Mouse (Mus musculus) hindbrain, embryonic 10.5 days (tissue): ENCODE measurements around the gene Vps16. TPM values are rescaled to one million over a fixed set of nuclear protein-coding genes. Genes with fewer than 3 reads are reported as not detected.
A peak's percentile ranks its signal among the peaks of the same experiment; 100 is the strongest.

Source experiments
- DNase-seq: peaks from one replicate; pipeline ENCODE4 v3.0.0-alpha.2; 2017; ENCODE audit warnings: low spot score
- H3K27ac ChIP-seq: fragments of 300-500 bp; sonication (generic); 2 replicates; pipeline ENCODE4 v1.5.1; 2016; ENCODE audit warnings: mild to moderate bottlenecking, moderate library complexity
- H3K27me3 ChIP-seq: fragments of 300-500 bp; sonication (generic); 2 replicates; pipeline ENCODE4 v1.6.1; 2016; ENCODE audit warnings: mild to moderate bottlenecking; ENCODE audit not compliant: poor library complexity, insufficient read depth, severe bottlenecking
- H3K36me3 ChIP-seq: fragments of 300-500 bp; sonication (generic); 2 replicates; pipeline ENCODE4 v1.6.1; 2016; ENCODE audit warnings: mild to moderate bottlenecking, moderate library complexity
- H3K4me1 ChIP-seq: fragments of 300-500 bp; sonication (generic); replicated peaks from 2 replicates; pipeline ENCODE4 v1.6.1; 2016; ENCODE audit warnings: mild to moderate bottlenecking
- H3K4me3 ChIP-seq: fragments of 300-500 bp; sonication (generic); 2 replicates; pipeline ENCODE4 v1.5.1; 2016; ENCODE audit warnings: mild to moderate bottlenecking, moderate library complexity
- H3K9me3 ChIP-seq: fragments of 300-500 bp; sonication (generic); 2 replicates; pipeline ENCODE4 v1.6.1; 2016; ENCODE audit warnings: mild to moderate bottlenecking, moderate library complexity
- WGBS: fragments of 180-500 bp; shearing (Covaris S2); methylation state at CpG from one replicate; pipeline ENCODE4 v1.1.7; 2016; 5-methylcytosine and 5-hydroxymethylcytosine counted together
- polyA plus RNA-seq: library from polyadenylated mRNA; unstranded; fragments of >200 nt; fragmentation: Nextera tagmentation; extraction: Ambion mirVana; gene quantifications from 2 replicates; pipeline ENCODE4 v1.2.1, GENCODE M21; 2016

Gene Vps16
- polyA plus RNA-seq, 1 experiment from 2014 or later = 120 TPM

DNA sequence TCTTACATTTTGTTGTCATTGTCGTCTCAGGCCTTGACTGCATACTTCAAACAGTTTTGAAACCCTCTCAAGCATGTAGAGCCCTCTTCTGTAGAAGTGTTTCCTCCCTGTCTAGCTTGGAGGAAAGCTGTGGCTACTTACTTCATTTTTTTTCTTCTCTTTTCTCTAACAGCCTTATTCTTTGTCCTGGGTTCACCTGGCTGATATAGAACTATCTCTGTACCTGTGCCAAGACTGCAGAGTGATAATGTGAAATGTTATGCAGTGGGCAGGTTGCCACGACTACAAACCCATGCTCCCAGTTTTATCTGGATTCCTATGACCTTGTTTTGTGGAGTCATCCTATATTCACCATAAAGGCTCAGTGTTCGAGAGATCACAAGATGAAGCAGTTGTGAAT, 6.3 kb downstream of the Vps16 start:
- H3K4me1 ChIP-seq = peaks cover 7% of the 10 kb centered on the region; the same call in 1 of the 2 replicates
- no peaks in the 10 kb centered on the region for H3K27me3 ChIP-seq
- H3K27ac ChIP-seq = no peak overlapping the region
- WGBS = 83% methylated on average over 3 of the region's 3 CpGs
- DNase-seq = no peak
- peaks cover 42% of the 10 kb centered on the region for H3K36me3 ChIP-seq
- no peak overlapping the region for H3K4me3 ChIP-seq
- no peaks in the 10 kb centered on the region for H3K9me3 ChIP-seq

DNA sequence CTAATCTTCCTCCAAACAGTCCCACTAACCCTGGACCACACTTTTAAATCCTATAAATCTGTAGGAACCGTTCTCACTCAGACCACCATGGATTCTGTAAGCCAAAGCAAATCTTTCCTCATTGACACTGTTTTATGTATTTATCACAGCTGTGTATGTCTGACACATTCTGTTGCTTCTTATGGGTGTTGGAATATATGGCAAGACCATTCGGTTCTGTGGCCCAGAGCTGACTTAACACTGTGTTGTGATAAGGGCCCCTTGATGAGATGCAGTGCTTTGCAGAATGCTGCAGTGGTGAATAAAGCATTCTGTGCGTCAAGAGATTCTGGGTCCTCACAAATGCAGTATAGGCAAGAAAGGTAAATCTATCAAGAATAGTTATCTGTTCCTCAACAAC, 8.0 kb downstream of the Vps16 start:
- 92% methylated on average over 3 of the region's 3 CpGs for WGBS
- peaks cover 42% of the 10 kb centered on the region for H3K36me3 ChIP-seq

DNA sequence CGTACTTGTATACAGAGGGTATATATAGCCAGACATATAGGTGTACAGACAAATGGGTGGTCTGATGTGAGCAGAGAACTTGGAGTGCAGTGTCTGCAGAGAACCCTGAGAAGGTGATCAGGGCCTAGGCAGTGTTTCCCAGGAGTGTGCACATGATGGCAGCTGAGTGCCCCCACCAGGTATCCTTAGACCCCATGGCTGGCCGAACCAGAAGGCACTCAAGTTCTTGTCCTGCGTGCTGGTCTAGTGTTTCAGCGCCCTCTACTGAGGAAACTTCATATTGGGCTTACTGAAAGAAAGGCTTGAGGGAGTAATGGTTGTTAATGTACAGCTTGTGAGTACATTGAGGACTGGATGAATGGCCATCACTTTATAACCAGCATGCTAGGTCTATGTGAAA, 9.0 kb downstream of the Vps16 start:
- Histone ChIP-seq H3K4me1 (0 out of 2 replicates have a peak, but pooled peaks cover 3% of the 10 kb centered on the region), H3K9me3 (no peaks in the 10 kb centered on the region), H3K36me3 (peaks cover 46% of the 10 kb centered on the region), H3K27ac (no peak overlapping the region), H3K4me3 (no peak overlapping the region), H3K27me3 (no peaks in the 10 kb centered on the region)
- WGBS = 28% methylated on average over 4 of the region's 4 CpGs
- peak; percentile 43 for DNase-seq

More for the DNA sequence above, 8.0 kb downstream of the Vps16 start:
- 0 out of 2 replicates have a peak, but pooled peaks cover 3% of the 10 kb centered on the region for H3K4me1 ChIP-seq
- H3K9me3 ChIP-seq = no peaks in the 10 kb centered on the region
- no peaks in the 10 kb centered on the region for H3K27me3 ChIP-seq
- H3K27ac ChIP-seq = no peak overlapping the region
- H3K4me3 ChIP-seq = no peak overlapping the region
- DNase-seq = no peak

DNA sequence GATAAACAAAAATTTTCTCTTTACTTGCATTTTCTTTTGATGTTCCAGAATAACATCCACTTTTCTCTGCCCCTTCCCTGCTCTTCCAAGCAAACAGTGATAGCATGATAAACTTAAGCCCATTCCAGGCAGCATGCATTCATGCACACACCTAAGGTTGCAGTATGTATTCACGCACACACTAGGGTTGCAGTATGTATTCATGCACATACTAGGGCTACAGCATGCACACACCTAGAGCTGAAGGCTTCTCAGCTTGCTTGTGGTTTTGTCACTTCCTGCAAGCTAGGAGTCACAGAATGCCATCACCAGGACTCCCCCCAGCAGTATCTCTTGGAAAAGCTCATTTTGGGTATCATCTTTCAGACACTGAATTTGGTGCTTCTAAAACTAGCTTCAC, 12.6 kb downstream of the Vps16 start:
- DNase-seq = no peak
- WGBS = 92% methylated on average over 1 of the region's 1 CpGs
- Histone ChIP-seq H3K4me3 (no peak overlapping the region), H3K4me1 (no peaks in the 10 kb centered on the region), H3K36me3 (peaks cover 60% of the 10 kb centered on the region), H3K27me3 (no peaks in the 10 kb centered on the region), H3K9me3 (no peaks in the 10 kb centered on the region), H3K27ac (no peak overlapping the region)

DNA sequence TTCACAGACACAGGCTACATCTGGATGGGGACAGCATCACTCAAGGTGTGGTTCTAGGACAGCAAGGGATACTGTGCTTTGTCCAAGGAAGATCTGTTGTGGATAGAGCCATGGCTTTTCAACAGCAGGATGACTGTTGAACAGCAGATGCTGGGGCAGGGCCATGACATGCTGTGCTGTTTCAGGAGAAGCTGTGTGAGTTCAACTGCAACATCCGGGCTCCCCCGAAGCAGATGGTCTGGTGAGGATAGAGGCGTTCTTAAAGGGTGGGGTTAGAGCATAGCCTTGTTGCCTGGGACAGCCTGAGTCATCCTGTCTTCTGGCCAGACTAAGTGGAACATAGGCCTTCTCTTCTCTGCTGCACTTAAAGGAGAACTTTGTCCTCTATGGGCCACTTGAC, 14.7 kb downstream of the Vps16 start:
- 87% methylated on average over 3 of the region's 3 CpGs for WGBS

DNA sequence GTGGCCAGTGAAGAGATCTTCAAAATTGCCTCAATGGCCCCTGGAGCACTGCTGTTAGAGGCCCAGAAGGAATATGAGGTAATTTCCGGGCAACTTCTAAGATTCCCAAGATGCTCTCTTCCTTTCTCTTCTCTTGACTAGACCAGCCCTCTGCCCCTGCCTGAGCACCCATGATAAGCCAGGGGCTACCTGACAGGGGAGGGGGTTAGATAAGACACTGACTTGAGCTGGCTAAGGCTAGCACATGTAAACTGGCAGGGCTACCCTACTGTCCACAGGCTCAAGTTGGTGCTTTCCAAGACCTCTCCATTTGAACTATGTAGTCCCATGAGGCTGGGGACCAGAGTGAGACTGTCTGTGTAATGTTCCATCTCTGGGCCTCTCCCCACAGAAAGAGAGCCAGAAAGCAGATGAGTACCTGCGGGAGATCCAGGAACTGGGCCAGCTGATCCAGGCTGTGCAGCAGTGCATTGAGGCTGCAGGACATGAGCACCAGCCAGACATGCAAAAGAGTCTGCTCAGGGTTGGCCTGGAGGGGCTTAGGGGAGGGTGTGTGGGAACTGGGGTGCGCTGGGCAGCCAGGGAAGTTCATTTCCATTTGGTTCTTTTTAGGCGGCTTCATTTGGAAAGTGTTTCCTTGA, 15.8 kb downstream of the Vps16 start:
- H3K4me3 ChIP-seq = no peak overlapping the region
- peaks cover 84% of the 10 kb centered on the region for H3K36me3 ChIP-seq
- 87% methylated on average over 4 of the region's 4 CpGs for WGBS
- no peaks in the 10 kb centered on the region for H3K4me1 ChIP-seq
- no peaks in the 10 kb centered on the region for H3K27me3 ChIP-seq
- H3K9me3 ChIP-seq = no peaks in the 10 kb centered on the region
- DNase-seq = no peak
- no peak overlapping the region for H3K27ac ChIP-seq

More for the DNA sequence above, 14.7 kb downstream of the Vps16 start:
- H3K27me3 ChIP-seq = no peaks in the 10 kb centered on the region
- H3K4me3 ChIP-seq = no peak overlapping the region
- no peaks in the 10 kb centered on the region for H3K9me3 ChIP-seq
- H3K36me3 ChIP-seq = peaks cover 73% of the 10 kb centered on the region
- no peak overlapping the region for H3K27ac ChIP-seq
- no peak for DNase-seq
- no peaks in the 10 kb centered on the region for H3K4me1 ChIP-seq

DNA sequence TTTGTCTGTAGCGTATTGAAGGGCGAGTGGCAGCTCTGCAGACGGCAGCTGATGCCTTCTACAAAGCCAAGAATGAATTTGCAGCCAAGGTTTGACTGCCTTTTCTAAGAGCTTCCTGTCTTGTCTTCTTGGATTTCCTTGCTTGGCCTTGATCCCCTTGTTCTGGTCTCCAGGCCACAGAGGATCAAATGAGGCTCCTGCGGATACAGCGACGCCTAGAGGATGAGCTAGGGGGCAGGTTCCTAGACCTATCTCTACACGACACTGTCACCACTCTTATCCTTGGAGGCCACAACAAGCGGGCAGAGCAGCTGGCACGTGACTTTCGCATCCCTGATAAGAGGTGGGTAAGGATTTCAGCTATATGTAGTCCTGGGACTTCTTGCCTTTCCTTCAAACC, 18.0 kb downstream of the Vps16 start:
- H3K4me3 ChIP-seq = no peak overlapping the region
- H3K27me3 ChIP-seq = 0 out of 2 replicates have a peak, but pooled peaks cover 4% of the 10 kb centered on the region
- H3K4me1 ChIP-seq = no peaks in the 10 kb centered on the region
- WGBS = 84% methylated on average over 10 of the region's 10 CpGs
- H3K9me3 ChIP-seq = no peaks in the 10 kb centered on the region
- H3K36me3 ChIP-seq = peaks cover 89% of the 10 kb centered on the region
- H3K27ac ChIP-seq = no peak overlapping the region
- DNase-seq = no peak

DNA sequence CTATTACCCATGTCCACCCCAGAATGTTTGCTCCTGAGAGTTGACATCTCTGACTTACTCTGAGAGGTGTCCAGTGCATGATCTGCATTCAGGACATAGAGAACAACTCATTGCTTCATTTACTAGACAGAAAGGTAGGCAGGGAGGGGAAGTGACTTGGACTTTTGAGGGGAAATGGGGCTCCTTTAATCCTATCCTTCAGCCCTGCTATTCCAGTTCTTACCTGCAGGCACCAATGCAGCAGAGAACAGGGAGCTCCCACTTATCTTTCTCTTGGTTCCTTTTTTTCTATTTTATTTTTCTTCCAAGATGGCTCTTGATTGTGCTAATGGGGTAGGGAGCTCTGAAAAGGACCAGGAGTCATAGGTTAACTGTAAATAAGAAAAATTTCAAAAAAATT, 24.3 kb downstream of the Vps16 start:
- Histone ChIP-seq H3K27ac (no peak overlapping the region), H3K4me1 (peaks cover 38% of the 10 kb centered on the region), H3K27me3 (peaks cover 26% of the 10 kb centered on the region), H3K4me3 (no peak overlapping the region), H3K36me3 (peaks cover 29% of the 10 kb centered on the region), H3K9me3 (no peaks in the 10 kb centered on the region)
- DNase-seq = no peak

DNA sequence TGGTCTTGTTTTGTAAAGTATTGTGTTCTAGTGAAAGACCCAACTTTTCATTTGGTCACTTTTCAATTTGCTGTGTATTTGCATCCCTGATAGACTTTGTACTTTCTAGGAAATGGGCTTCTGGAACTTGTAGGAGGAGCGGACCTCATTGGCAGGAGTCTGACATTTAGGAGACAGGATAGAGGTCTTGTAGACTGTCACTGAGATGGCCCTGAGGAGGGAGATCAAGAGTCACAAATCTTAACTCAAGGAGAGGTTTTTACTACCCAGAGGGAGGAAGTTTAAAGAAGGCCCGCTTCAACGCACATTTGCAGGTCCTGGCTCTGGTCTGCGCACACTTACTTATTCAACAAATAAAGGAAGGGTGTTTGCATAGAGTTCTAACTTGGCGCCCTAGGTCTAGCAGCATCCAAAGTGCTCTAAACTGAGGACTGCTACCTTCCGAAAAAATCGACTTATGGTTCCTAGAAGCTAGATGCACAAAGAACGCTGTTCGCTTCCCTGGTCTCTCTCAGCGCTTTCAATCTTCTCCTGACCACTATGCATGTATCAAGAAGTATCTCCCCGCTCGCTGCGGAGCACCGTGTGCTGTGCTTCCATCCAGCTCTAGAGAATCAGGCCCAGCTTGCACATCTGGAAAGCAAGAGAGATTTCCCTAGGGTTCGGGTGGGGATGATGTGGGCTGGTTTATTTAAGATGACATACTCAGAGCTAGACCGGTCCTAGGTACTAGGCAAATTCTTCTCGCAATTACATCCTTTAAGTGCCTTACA, 25.1 kb downstream of the Vps16 start:
- peak overlapping the region; percentile 94; the same call in 1 of the 2 replicates for H3K27ac ChIP-seq
- DNase-seq = peak; percentile 35
- peaks cover 21% of the 10 kb centered on the region for H3K36me3 ChIP-seq
- peaks cover 26% of the 10 kb centered on the region for H3K27me3 ChIP-seq
- peaks cover 38% of the 10 kb centered on the region for H3K4me1 ChIP-seq
- WGBS = 8% methylated on average over 17 of the region's 17 CpGs
- H3K4me3 ChIP-seq = peak overlapping the region; percentile 94
- no peaks in the 10 kb centered on the region for H3K9me3 ChIP-seq

DNA sequence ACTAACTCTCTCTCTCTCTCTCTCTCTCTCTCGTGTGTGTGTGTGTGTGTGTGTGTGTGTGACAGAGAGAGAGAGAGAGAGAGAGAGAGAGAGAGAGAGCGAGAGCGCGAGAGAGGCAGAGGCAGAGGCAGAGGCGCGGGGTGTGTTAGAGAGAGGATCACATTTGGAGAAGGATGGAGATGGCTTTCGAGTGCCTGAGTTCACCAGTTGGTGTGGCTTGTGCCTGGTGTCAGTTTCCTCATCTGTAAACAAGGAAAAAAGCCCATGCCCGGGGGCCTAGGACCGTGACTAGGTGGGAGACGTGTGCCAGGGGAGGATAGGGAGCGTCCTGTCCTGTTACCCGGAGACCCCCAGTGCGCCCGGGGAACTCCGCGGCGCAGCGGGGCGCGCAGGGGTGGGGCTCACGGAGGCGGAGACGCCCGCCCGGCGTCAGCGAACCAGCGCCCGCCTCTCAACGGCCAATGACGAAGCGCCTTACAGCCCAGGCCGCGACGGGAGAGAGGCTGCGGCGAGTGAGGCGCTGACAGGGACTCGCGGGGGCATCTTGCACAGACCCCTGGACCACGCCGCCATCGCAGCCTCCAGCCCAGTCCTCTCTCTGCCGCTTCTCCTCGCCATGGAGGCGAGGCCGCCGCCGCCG, 25.8 kb downstream of the Vps16 start, which contains the start of gene Ptpra:
TSS of gene Ptpra (plus strand) at position 485 of the 640 bp plus-strand sequence.
- under 1% methylated on average over 50 of the region's 50 CpGs for WGBS
- Histone ChIP-seq H3K36me3 (peaks cover 14% of the 10 kb centered on the region), H3K27ac (peak within 1 kb of the TSS; percentile 94), H3K9me3 (no peaks in the 10 kb centered on the region), H3K4me1 (peaks cover 38% of the 10 kb centered on the region), H3K4me3 (peak within 1 kb of the TSS; percentile 94), H3K27me3 (peaks cover 26% of the 10 kb centered on the region)
- DNase-seq = peak; percentile 93

DNA sequence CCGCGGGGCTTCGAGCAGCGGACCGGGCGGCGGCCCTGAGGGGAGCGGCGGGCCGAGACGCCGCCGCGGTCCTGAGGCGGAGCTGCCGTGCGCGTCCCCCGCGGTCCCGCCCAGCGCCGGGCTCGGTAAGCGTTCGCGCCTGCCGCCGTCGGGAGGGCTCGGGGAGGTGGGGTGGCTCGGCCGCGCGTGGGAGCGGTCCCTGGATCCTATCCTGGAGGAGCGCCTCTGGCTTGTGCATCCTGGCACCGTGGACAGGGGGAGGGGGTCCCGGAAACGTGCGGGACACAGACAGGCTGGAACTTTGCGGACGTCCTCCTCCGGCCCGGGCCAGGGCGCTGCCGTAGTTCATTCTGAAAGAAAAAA, 26.3 kb downstream of the Vps16 start:
- Histone ChIP-seq H3K4me1 (peaks cover 38% of the 10 kb centered on the region), H3K27ac (peak overlapping the region; percentile 94), H3K36me3 (peaks cover 9% of the 10 kb centered on the region; the same call in 1 of the 2 replicates), H3K27me3 (peaks cover 26% of the 10 kb centered on the region), H3K9me3 (no peaks in the 10 kb centered on the region), H3K4me3 (peak overlapping the region; percentile 94)
- DNase-seq = no peak
- under 1% methylated on average over 47 of the region's 47 CpGs for WGBS

DNA sequence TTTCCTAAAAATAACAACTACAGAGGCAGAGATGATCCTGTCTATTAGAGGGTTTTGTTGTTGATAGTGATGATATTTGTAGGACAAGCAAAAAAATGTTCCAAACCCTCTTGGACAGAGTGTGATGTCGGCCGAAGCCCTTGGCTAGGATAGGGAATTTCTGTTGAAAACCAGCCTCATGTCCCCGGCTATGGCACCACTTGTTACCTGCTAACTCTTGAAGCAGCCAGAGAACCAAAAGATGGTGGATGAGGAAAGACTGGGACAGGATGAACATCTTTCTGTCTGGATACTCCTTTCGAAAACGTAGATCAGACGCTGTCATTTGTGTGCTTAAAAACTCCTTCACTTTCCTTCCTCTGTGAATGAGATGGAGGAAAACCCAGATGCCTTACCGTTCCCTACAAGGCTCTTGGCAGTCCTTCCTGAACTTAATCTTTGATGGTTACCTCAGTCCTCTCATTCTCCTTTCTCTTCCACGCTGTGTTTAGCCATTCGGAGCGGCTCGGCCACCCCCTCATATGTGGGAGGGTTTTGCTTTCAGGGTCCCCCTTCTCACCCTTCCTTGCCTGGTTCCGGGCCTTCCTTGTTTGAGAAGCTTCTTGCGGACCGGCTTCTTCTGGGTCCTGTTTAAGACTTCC, 27.1 kb downstream of the Vps16 start:
- 0 out of 2 replicates have a peak, but pooled peaks cover 3% of the 10 kb centered on the region for H3K36me3 ChIP-seq
- no peaks in the 10 kb centered on the region for H3K9me3 ChIP-seq
- peaks cover 26% of the 10 kb centered on the region for H3K27me3 ChIP-seq
- H3K4me1 ChIP-seq = peaks cover 41% of the 10 kb centered on the region
- peak overlapping the region; percentile 94; the same call in 1 of the 2 replicates for H3K27ac ChIP-seq
- 74% methylated on average over 14 of the region's 14 CpGs for WGBS
- peak overlapping the region; percentile 94 for H3K4me3 ChIP-seq
- DNase-seq = no peak
